Mouse (Mus musculus) E14TG2a.4 (cell line): ENCODE measurements around the gene Scly.
A peak's percentile ranks its signal among the peaks of the same experiment; 100 is the strongest.

Experiments used
- H3K27me3 ChIP-seq: 2 replicates; pipeline ENCODE4 v1.6.1; 2014; ENCODE audit warnings: low read length, control low read depth; ENCODE audit not compliant: insufficient read depth
- H3K36me3 ChIP-seq: 2 replicates; pipeline ENCODE4 v1.6.1; 2014; ENCODE audit warnings: low read length, control low read depth; ENCODE audit not compliant: insufficient read depth
- H3K4me1 ChIP-seq: replicated peaks from 2 replicates; pipeline ENCODE4 v1.6.1; 2014; ENCODE audit warnings: low read depth, low read length, control low read depth
- H3K4me3 ChIP-seq: replicated peaks from 2 replicates; pipeline ENCODE4 v1.5.1; 2014; ENCODE audit warnings: mild to moderate bottlenecking, low read length
- H3K9me3 ChIP-seq: 2 replicates; pipeline ENCODE4 v1.6.1; 2014; ENCODE audit warnings: low read length, control low read depth
- CTCF ChIP-seq: conservative IDR thresholded peaks from 2 replicates; pipeline ENCODE4 v1.5.1; 2014; ENCODE audit warnings: low read length
- NANOG ChIP-seq: IDR thresholded peaks from 2 replicates; pipeline ENCODE4 v1.6.1; 2014; ENCODE audit warnings: borderline replicate concordance, low read length, mixed read lengths
- POU5F1 ChIP-seq: IDR thresholded peaks from 2 replicates; pipeline ENCODE4 v1.6.1; 2014; ENCODE audit warnings: low read length, borderline replicate concordance

Gene Scly

DNA sequence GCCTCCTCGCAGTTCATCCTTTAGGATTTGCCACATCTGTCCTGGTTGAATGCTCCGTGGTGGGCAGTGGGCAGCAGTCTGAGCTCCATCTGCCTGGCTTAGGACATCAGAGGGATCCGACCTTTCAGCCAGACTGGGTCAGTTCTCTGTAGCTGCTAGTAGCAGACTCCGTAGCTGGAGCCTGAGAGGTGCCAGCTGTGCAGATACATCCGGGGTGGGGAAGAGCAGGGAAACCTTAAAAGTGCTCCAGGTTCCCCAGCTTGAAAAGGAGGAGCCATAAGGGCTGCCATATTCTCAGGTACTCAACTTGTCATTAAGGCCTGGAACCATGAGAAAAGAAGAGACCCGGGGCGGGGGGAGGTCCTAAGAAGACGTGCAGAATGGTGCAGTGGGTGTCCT, 67.7 kb downstream of the Scly start:
- Histone ChIP-seq H3K36me3 (peaks cover 6% of the 10 kb centered on the region), H3K27me3 (peaks cover 70% of the 10 kb centered on the region), H3K9me3 (peaks cover 15% of the 10 kb centered on the region; the same call in 1 of the 2 replicates), H3K4me3 (peak overlapping the region; percentile 85), H3K4me1 (peaks cover 38% of the 10 kb centered on the region)
- TF ChIP-seq POU5F1 (no peak), NANOG (no peak), CTCF (no peak)

DNA sequence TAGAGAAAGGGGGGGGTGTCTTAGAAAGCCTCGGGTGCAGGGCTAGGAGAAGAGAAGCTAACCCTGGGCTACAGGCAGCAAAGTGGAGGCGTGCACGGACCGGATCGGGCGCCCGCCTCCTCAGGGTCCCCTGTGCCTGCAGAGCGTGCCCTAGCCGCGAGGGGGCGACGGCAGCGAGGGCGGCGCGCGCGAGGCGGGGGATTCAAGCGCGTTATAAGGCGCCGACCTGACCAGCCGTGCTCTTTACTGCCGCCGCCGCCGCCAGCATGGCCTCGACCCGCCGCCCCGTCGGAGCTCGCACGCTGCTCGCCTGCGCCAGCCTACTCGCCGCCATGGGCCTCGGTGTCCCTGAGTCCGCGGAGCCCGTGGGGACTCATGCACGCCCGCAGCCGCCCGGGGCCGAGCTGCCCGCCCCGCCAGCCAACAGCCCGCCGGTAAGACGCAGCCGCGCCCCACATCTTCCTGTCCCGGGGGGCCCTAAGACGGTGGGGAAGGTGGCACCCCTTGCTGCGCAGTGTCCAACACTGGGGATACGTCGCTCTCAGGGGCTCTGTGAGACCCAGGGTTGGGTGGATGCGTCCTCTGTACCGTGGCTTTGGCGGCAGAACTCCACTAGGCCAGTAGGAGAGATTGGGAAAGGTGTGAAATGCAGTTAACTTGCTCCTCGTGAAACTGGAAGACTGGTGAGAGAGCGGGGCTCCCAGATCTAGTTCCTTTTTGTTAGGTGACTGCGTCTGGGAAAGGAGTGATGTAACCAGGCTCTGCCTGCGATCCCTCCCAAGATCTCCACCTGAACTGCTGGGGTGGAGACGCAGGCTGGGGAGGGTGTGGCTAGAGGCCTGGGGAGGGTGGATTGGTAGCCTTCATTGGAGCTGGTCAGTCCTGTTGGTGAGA, 68.3 kb downstream of the Scly start, which contains the start of gene Erfe:
Gene Erfe (plus strand): TSS at position 216 of the 894 bp plus-strand sequence.
- H3K4me1 ChIP-seq: peaks cover 40% of the 10 kb centered on the region
- H3K27me3 ChIP-seq: peaks cover 71% of the 10 kb centered on the region
- peaks cover 15% of the 10 kb centered on the region; the same call in 1 of the 2 replicates for H3K9me3 ChIP-seq
- peak within 1 kb of the TSS; percentile 85 for H3K4me3 ChIP-seq
- TF ChIP-seq CTCF (no peak), POU5F1 (no peak)
- H3K36me3 ChIP-seq: peaks cover 12% of the 10 kb centered on the region

GRCm38 (mm10) chr1:91367295-91367694, 69.2 kb downstream of the Scly start:
- no peak overlapping the region for H3K4me3 ChIP-seq
- H3K4me1 ChIP-seq: peaks cover 40% of the 10 kb centered on the region
- H3K27me3 ChIP-seq: peaks cover 68% of the 10 kb centered on the region
- peaks cover 20% of the 10 kb centered on the region for H3K36me3 ChIP-seq
- H3K9me3 ChIP-seq: peaks cover 14% of the 10 kb centered on the region; the same call in 1 of the 2 replicates
- TF ChIP-seq CTCF: no peak
- TF ChIP-seq POU5F1: no peak

DNA sequence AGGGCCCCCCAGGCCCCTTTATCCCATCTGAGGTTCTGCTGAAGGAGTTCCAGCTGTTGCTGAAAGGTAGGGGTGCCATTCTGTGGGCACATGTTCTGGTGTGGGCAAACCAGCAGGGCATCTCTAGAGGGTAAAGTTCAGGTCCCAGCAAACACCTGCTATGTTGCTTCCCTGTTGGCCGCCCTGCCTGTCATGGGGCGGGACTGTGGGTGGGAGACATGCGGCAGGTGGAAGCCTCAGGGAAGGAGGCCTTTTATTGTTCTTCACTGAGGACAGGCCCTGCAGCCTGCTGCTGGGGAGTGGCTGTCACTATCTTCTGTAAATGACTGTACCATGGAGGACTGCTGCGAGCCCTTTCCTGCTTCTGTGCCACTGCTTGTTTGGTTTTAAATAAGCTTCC, 71.3 kb downstream of the Scly start:
- Histone ChIP-seq H3K9me3 (peaks cover 2% of the 10 kb centered on the region; the same call in 1 of the 2 replicates), H3K36me3 (peaks cover 42% of the 10 kb centered on the region), H3K27me3 (peaks cover 58% of the 10 kb centered on the region), H3K4me1 (peaks cover 40% of the 10 kb centered on the region), H3K4me3 (no peak overlapping the region)
- no peak for TF ChIP-seq NANOG
- no peak for TF ChIP-seq POU5F1
- no peak for TF ChIP-seq CTCF

DNA sequence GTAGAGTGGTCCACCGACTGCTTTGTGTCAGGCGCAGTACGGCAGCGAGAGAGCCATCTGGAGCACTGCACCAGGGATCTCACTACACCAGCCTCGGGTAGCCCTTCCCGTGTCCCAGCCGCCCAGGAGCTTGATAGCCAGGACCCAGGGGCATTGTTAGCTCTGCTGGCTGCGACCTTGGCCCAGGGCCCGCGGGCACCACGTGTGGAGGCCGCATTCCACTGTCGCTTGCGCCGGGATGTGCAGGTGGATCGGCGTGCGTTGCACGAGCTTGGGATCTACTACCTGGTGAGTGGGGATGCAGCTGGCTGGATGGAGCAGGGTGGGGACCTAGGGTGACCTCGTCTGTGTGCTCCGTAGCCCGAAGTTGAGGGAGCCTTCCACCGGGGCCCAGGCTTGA, 71.9 kb downstream of the Scly start:
- Histone ChIP-seq H3K36me3 (peaks cover 48% of the 10 kb centered on the region), H3K4me3 (peak overlapping the region; percentile 32), H3K9me3 (no peaks in the 10 kb centered on the region), H3K4me1 (peaks cover 40% of the 10 kb centered on the region), H3K27me3 (peaks cover 52% of the 10 kb centered on the region)
- no peak for TF ChIP-seq NANOG
- no peak for TF ChIP-seq CTCF
- TF ChIP-seq POU5F1: no peak
